Mouse (Mus musculus): ENCODE measurements around the gene Dzip1l.

Dzip1l gene

GRCm38 (mm10) chr9:99646102-99646501 lies 16.8 kb downstream of the Dzip1l start:
- no peak for DNase-seq (ENCODE audit: inconsistent age in 2 of 2, low spot score in 1 of 2)

GRCm38 (mm10) chr9:99660756-99661155 lies 31.5 kb downstream of the Dzip1l start:
- DNase-seq (ENCODE audit: inconsistent age in 2 of 2, low spot score in 1 of 2), result no peak

GRCm38 (mm10) chr9:99661606-99662166 lies 32.4 kb downstream of the Dzip1l start:
- no peak for DNase-seq (ENCODE audit: inconsistent age in 2 of 2, low spot score in 1 of 2)

- peak; percentile 68 to 91 for DNase-seq (ENCODE audit: inconsistent age in 2 of 2, low spot score in 1 of 2)
Measured at GRCm38 (mm10) chr9:99662406-99662805, 33.1 kb downstream of the Dzip1l start.

GRCm38 (mm10) chr9:99662887-99663286 lies 33.6 kb downstream of the Dzip1l start:
- DNase-seq (ENCODE audit: inconsistent age in 2 of 2, low spot score in 1 of 2), result peak in 1 of 2 experiments; percentile 9

GRCm38 (mm10) chr9:99667596-99667995 lies 38.3 kb downstream of the Dzip1l start:
- DNase-seq (ENCODE audit: inconsistent age in 2 of 2, low spot score in 1 of 2), result peak; percentile 6 to 59

- DNase-seq (ENCODE audit: inconsistent age in 2 of 2, low spot score in 1 of 2), result no peak
Measured at GRCm38 (mm10) chr9:99671603-99672002, 42.3 kb downstream of the Dzip1l start.

GRCm38 (mm10) chr9:99675714-99676113 lies 46.4 kb downstream of the Dzip1l start:
- no peak for DNase-seq (ENCODE audit: inconsistent age in 2 of 2, low spot score in 1 of 2)

GRCm38 (mm10) chr9:99681980-99682570 lies 52.8 kb downstream of the Dzip1l start:
- DNase-seq (ENCODE audit: inconsistent age in 2 of 2, low spot score in 1 of 2), result no peak

GRCm38 (mm10) chr9:99685061-99685521 lies 55.8 kb downstream of the Dzip1l start:
- no peak for DNase-seq (ENCODE audit: inconsistent age in 2 of 2, low spot score in 1 of 2)

GRCm38 (mm10) chr9:99685536-99686231 lies 56.4 kb downstream of the Dzip1l start:
- DNase-seq (ENCODE audit: inconsistent age in 2 of 2, low spot score in 1 of 2), result no peak

GRCm38 (mm10) chr9:99689796-99690195 lies 60.5 kb downstream of the Dzip1l start:
- DNase-seq (ENCODE audit: inconsistent age in 2 of 2, low spot score in 1 of 2), result no peak

GRCm38 (mm10) chr9:99690386-99690785 lies 61.1 kb downstream of the Dzip1l start:
- DNase-seq (ENCODE audit: inconsistent age in 2 of 2, low spot score in 1 of 2), result no peak

GRCm38 (mm10) chr9:99694961-99695360 lies 65.7 kb downstream of the Dzip1l start:
- DNase-seq (ENCODE audit: inconsistent age in 2 of 2, low spot score in 1 of 2), result no peak

GRCm38 (mm10) chr9:99699752-99700389 lies 70.6 kb downstream of the Dzip1l start:
- no peak for DNase-seq (ENCODE audit: inconsistent age in 2 of 2, low spot score in 1 of 2)

GRCm38 (mm10) chr9:99701187-99701586 lies 71.9 kb downstream of the Dzip1l start:
- DNase-seq (ENCODE audit: inconsistent age in 2 of 2, low spot score in 1 of 2), result no peak

- DNase-seq (ENCODE audit: inconsistent age in 2 of 2, low spot score in 1 of 2), result no peak
Measured at GRCm38 (mm10) chr9:99702215-99702614, 72.9 kb downstream of the Dzip1l start.

- DNase-seq (ENCODE audit: inconsistent age in 2 of 2, low spot score in 1 of 2), result no peak
Measured at GRCm38 (mm10) chr9:99703711-99704110, 74.4 kb downstream of the Dzip1l start.

GRCm38 (mm10) chr9:99706264-99706663 lies 77.0 kb downstream of the Dzip1l start:
- DNase-seq (ENCODE audit: inconsistent age in 2 of 2, low spot score in 1 of 2), result no peak

GRCm38 (mm10) chr9:99707425-99708126 lies 78.3 kb downstream of the Dzip1l start:
- no peak for DNase-seq (ENCODE audit: inconsistent age in 2 of 2, low spot score in 1 of 2)

GRCm38 (mm10) chr9:99709588-99710248 lies 80.4 kb downstream of the Dzip1l start:
- no peak for DNase-seq (ENCODE audit: inconsistent age in 2 of 2, low spot score in 1 of 2)
